Mouse (Mus musculus) kidney, embryonic 14.5 days (tissue): ENCODE results near the gene Mrpl9. TPM values are rescaled to one million over a fixed set of nuclear protein-coding genes. Genes with fewer than 3 reads are reported as not detected.
A peak's percentile ranks its signal among the peaks of the same experiment; 100 is the strongest.

Source experiments
- ATAC-seq: fragments of 200-750 bp; cut with Nextera tagmentation; 2 replicates; pipeline ENCODE4 v1.8.0; 2017; ENCODE audit warnings: moderate number of reproducible peaks, mild to moderate bottlenecking, moderate TSS enrichment, moderate library complexity; ENCODE audit not compliant: low FRiP score, low TSS enrichment
- H3K27ac ChIP-seq: fragments of 300-500 bp; sonication (generic); 2 replicates; pipeline ENCODE4 v1.5.1; 2014; ENCODE audit warnings: low read depth, mild to moderate bottlenecking, low read length, moderate library complexity, mixed read lengths
- H3K27me3 ChIP-seq: fragments of 300-500 bp; sonication (generic); 2 replicates; pipeline ENCODE4 v1.6.1; 2014; ENCODE audit warnings: mild to moderate bottlenecking, low read length; ENCODE audit not compliant: control insufficient read depth, insufficient read depth
- H3K36me3 ChIP-seq: fragments of 300-500 bp; sonication (generic); 2 replicates; pipeline ENCODE4 v1.6.1; 2014; ENCODE audit warnings: low read length, mixed read lengths; ENCODE audit not compliant: control insufficient read depth, insufficient read depth
- H3K4me1 ChIP-seq: fragments of 300-500 bp; sonication (generic); 2 replicates; pipeline ENCODE4 v1.6.1; 2014; ENCODE audit warnings: low read length, mixed read lengths; ENCODE audit not compliant: control insufficient read depth, insufficient read depth
- H3K4me2 ChIP-seq: fragments of 300-500 bp; sonication (generic); replicated peaks from 2 replicates; pipeline ENCODE4 v1.6.1; 2014; ENCODE audit warnings: low read depth, mild to moderate bottlenecking, low read length
- H3K4me3 ChIP-seq: fragments of 300-500 bp; sonication (generic); 2 replicates; pipeline ENCODE4 v1.5.1; 2014; ENCODE audit warnings: mild to moderate bottlenecking, low read length
- H3K9ac ChIP-seq: fragments of 300-500 bp; sonication (generic); 2 replicates; pipeline ENCODE4 v1.6.1; 2014; ENCODE audit warnings: low read depth, mild to moderate bottlenecking, low read length, moderate library complexity
- H3K9me3 ChIP-seq: fragments of 300-500 bp; sonication (generic); 2 replicates; pipeline ENCODE4 v1.6.1; 2016; ENCODE audit warnings: low read length; ENCODE audit not compliant: control insufficient read depth
- WGBS: fragments of 180-500 bp; shearing (Covaris S2); extraction: QIAGEN DNeasy Blood & Tissue Kit; methylation state at CpG from one replicate; pipeline ENCODE4 v1.1.7; 2014; 5-methylcytosine and 5-hydroxymethylcytosine counted together
- polyA plus RNA-seq: library from polyadenylated mRNA; unstranded; fragments of >200 nt; fragmentation: Nextera tagmentation; extraction: Ambion mirVana; gene quantifications from 2 replicates; pipeline ENCODE4 v1.2.1, GENCODE M21; 2014

Mrpl9 gene
- polyA plus RNA-seq, 1 experiment from 2014 or later = 73.7 TPM

GRCm38 (mm10) chr3:94405561-94405960, 37.6 kb upstream of the Mrpl9 start:
- Histone ChIP-seq H3K27ac (no peak overlapping the region), H3K9me3 (no peaks in the 10 kb centered on the region), H3K4me2 (no peak overlapping the region), H3K27me3 (peaks cover 6% of the 10 kb centered on the region), H3K4me3 (no peak overlapping the region), H3K9ac (no peak overlapping the region), H3K4me1 (0 out of 2 replicates have a peak, but pooled peaks cover 5% of the 10 kb centered on the region), H3K36me3 (no peaks in the 10 kb centered on the region)
- ATAC-seq = 0 out of 2 replicates have a peak, but pooled peaks have one; percentile 16
- WGBS = 54% methylated on average over 4 of the region's 4 CpGs

GRCm38 (mm10) chr3:94412530-94412929, 30.6 kb upstream of the Mrpl9 start:
- H3K9ac ChIP-seq = peak overlapping the region; percentile 25
- H3K4me1 ChIP-seq = peaks cover 6% of the 10 kb centered on the region; the same call in 1 of the 2 replicates

GRCm38 (mm10) chr3:94413031-94413679, 30.0 kb upstream of the Mrpl9 start, which contains the start of gene Tdrkh:
Gene Tdrkh, plus strand, starts transcription at chr3:94413273.
- peak within 1 kb of the TSS; percentile 58 for H3K9ac ChIP-seq
- ATAC-seq = peak; percentile 99
- peaks cover 6% of the 10 kb centered on the region; the same call in 1 of the 2 replicates for H3K4me1 ChIP-seq
- peak within 1 kb of the TSS; percentile 74 for H3K4me2 ChIP-seq
- H3K9me3 ChIP-seq = no peaks in the 10 kb centered on the region
- 0 out of 2 replicates have a peak, but pooled peaks cover 3% of the 10 kb centered on the region for H3K27me3 ChIP-seq
- H3K4me3 ChIP-seq = peak within 1 kb of the TSS; percentile 38
- WGBS = 9% methylated on average over 52 of the region's 52 CpGs
- H3K36me3 ChIP-seq = no peaks in the 10 kb centered on the region
- H3K27ac ChIP-seq = no peak within 1 kb of the TSS

More at GRCm38 (mm10) chr3:94412530-94412929, 30.6 kb upstream of the Mrpl9 start:
- Histone ChIP-seq H3K4me3 (peak overlapping the region; percentile 38), H3K4me2 (peak overlapping the region; percentile 74), H3K9me3 (no peaks in the 10 kb centered on the region), H3K36me3 (no peaks in the 10 kb centered on the region), H3K27me3 (0 out of 2 replicates have a peak, but pooled peaks cover 3% of the 10 kb centered on the region), H3K27ac (no peak overlapping the region)
- ATAC-seq = peak; percentile 46
- WGBS = 9% methylated on average over 25 of the region's 25 CpGs

- Histone ChIP-seq H3K9me3 (no peaks in the 10 kb centered on the region), H3K9ac (no peak overlapping the region), H3K4me3 (no peak overlapping the region), H3K27ac (no peak overlapping the region), H3K27me3 (no peaks in the 10 kb centered on the region), H3K36me3 (no peaks in the 10 kb centered on the region), H3K4me1 (no peaks in the 10 kb centered on the region), H3K4me2 (no peak overlapping the region)
- WGBS = 86% methylated on average over 2 of the region's 2 CpGs
- ATAC-seq = no peak
Observed at GRCm38 (mm10) chr3:94430980-94431379, 12.1 kb upstream of the Mrpl9 start.

- no peak for ATAC-seq
- 84% methylated on average over 2 of the region's 2 CpGs for WGBS
Observed at GRCm38 (mm10) chr3:94434305-94434704, 8.8 kb upstream of the Mrpl9 start.

GRCm38 (mm10) chr3:94436420-94436819, 6.7 kb upstream of the Mrpl9 start:
- no peak overlapping the region for H3K9ac ChIP-seq
- H3K4me2 ChIP-seq = no peak overlapping the region
- H3K27ac ChIP-seq = no peak overlapping the region
- H3K4me3 ChIP-seq = no peak overlapping the region
- H3K27me3 ChIP-seq = 0 out of 2 replicates have a peak, but pooled peaks cover 2% of the 10 kb centered on the region
- WGBS = 84% methylated on average over 9 of the region's 9 CpGs
- H3K4me1 ChIP-seq = no peaks in the 10 kb centered on the region
- H3K36me3 ChIP-seq = no peaks in the 10 kb centered on the region
- no peaks in the 10 kb centered on the region for H3K9me3 ChIP-seq
- ATAC-seq = no peak

More at GRCm38 (mm10) chr3:94434305-94434704, 8.8 kb upstream of the Mrpl9 start:
- Histone ChIP-seq H3K36me3 (no peaks in the 10 kb centered on the region), H3K27me3 (no peaks in the 10 kb centered on the region), H3K4me3 (no peak overlapping the region), H3K4me2 (no peak overlapping the region), H3K9ac (no peak overlapping the region), H3K9me3 (no peaks in the 10 kb centered on the region), H3K27ac (no peak overlapping the region), H3K4me1 (no peaks in the 10 kb centered on the region)

GRCm38 (mm10) chr3:94441182-94441581, 1.9 kb upstream of the Mrpl9 start:
- no peak for ATAC-seq
- whole genome bisulfite sequencing = 45% methylated on average over 3 of the region's 3 CpGs
- H3K4me1 ChIP-seq = peaks cover 5% of the 10 kb centered on the region; the same call in 1 of the 2 replicates

GRCm38 (mm10) chr3:94443597-94443964, 463 bp downstream of the Mrpl9 start, which contains the start of gene Oaz3:
Gene Oaz3, minus strand, starts transcription at chr3:94443915.
- H3K9me3 ChIP-seq = no peaks in the 10 kb centered on the region
- ATAC-seq = no peak
- no peak within 1 kb of the TSS for H3K27ac ChIP-seq
- H3K4me3 ChIP-seq = peak within 1 kb of the TSS; percentile 89
- 0 out of 2 replicates have a peak, but pooled peaks cover 2% of the 10 kb centered on the region for H3K27me3 ChIP-seq
- H3K9ac ChIP-seq = peak within 1 kb of the TSS; percentile 91
- H3K4me2 ChIP-seq = peak within 1 kb of the TSS; percentile 80
- H3K36me3 ChIP-seq = peaks cover 29% of the 10 kb centered on the region
- 1% methylated on average over 24 of the region's 24 CpGs for WGBS
- H3K4me1 ChIP-seq = peaks cover 5% of the 10 kb centered on the region; the same call in 1 of the 2 replicates

More at GRCm38 (mm10) chr3:94441182-94441581, 1.9 kb upstream of the Mrpl9 start:
- Histone ChIP-seq H3K27ac (no peak overlapping the region), H3K9me3 (no peaks in the 10 kb centered on the region), H3K4me2 (no peak overlapping the region), H3K9ac (no peak overlapping the region), H3K36me3 (peaks cover 7% of the 10 kb centered on the region; the same call in 1 of the 2 replicates), H3K4me3 (no peak overlapping the region), H3K27me3 (0 out of 2 replicates have a peak, but pooled peaks cover 2% of the 10 kb centered on the region)

GRCm38 (mm10) chr3:94449377-94449776, 6.3 kb downstream of the Mrpl9 start:
- Histone ChIP-seq H3K36me3 (peaks cover 42% of the 10 kb centered on the region), H3K27me3 (no peaks in the 10 kb centered on the region), H3K27ac (no peak overlapping the region), H3K9me3 (no peaks in the 10 kb centered on the region), H3K4me3 (no peak overlapping the region), H3K9ac (no peak overlapping the region), H3K4me2 (no peak overlapping the region), H3K4me1 (0 out of 2 replicates have a peak, but pooled peaks cover under 1% of the 10 kb centered on the region)
- no peak for ATAC-seq
- 94% methylated on average over 2 of the region's 2 CpGs for WGBS
